Mouse (Mus musculus) heart, embryonic 12.5 days (tissue): Measurements from ENCODE around the gene Tmem213. TPM values are rescaled to one million over a fixed set of nuclear protein-coding genes. Genes with fewer than 3 reads are reported as not detected.

ENCODE experiments used
- ATAC-seq: fragments of 200-750 bp; cut with Nextera tagmentation; 2 replicates; pipeline ENCODE4 v1.8.0; 2017; ENCODE audit warnings: moderate TSS enrichment, moderate library complexity; ENCODE audit not compliant: insufficient number of reproducible peaks, low FRiP score
- H3K27ac ChIP-seq: fragments of 300-500 bp; sonication (generic); 2 replicates; pipeline ENCODE4 v1.5.1; 2016; ENCODE audit warnings: mild to moderate bottlenecking, moderate library complexity; ENCODE audit not compliant: poor library complexity, severe bottlenecking
- H3K27me3 ChIP-seq: fragments of 300-500 bp; sonication (generic); replicated peaks from 2 replicates; pipeline ENCODE4 v1.6.1; 2016; ENCODE audit warnings: mild to moderate bottlenecking, moderate library complexity
- H3K36me3 ChIP-seq: fragments of 300-500 bp; sonication (generic); 2 replicates; pipeline ENCODE4 v1.6.1; 2016; ENCODE audit warnings: mild to moderate bottlenecking, moderate library complexity
- H3K4me1 ChIP-seq: fragments of 300-500 bp; sonication (generic); replicated peaks from 2 replicates; pipeline ENCODE4 v1.6.1; 2016; ENCODE audit warnings: mild to moderate bottlenecking
- H3K4me2 ChIP-seq: fragments of 300-500 bp; sonication (generic); 2 replicates; pipeline ENCODE4 v1.6.1; 2016; ENCODE audit warnings: mild to moderate bottlenecking, moderate library complexity
- H3K4me3 ChIP-seq: fragments of 300-500 bp; sonication (generic); 2 replicates; pipeline ENCODE4 v1.5.1; 2016; ENCODE audit warnings: mild to moderate bottlenecking
- H3K9ac ChIP-seq: fragments of 300-500 bp; sonication (generic); 2 replicates; pipeline ENCODE4 v1.6.1; 2016; ENCODE audit warnings: mild to moderate bottlenecking, moderate library complexity
- H3K9me3 ChIP-seq: fragments of 300-500 bp; sonication (generic); replicated peaks from 2 replicates; pipeline ENCODE4 v1.6.1; 2016; ENCODE audit warnings: mild to moderate bottlenecking, moderate library complexity
- WGBS: fragments of 180-500 bp; shearing (Covaris S2); methylation state at CpG from one replicate; pipeline ENCODE4 v1.1.7; 2016; 5-methylcytosine and 5-hydroxymethylcytosine counted together
- polyA plus RNA-seq: library from polyadenylated mRNA; unstranded; fragments of >200 nt; fragmentation: Nextera tagmentation; extraction: Ambion mirVana; gene quantifications from 2 replicates; pipeline ENCODE4 v1.2.1, GENCODE M21; 2016

Tmem213 gene
- polyA plus RNA-seq, 1 experiment from 2014 or later = not detected

DNA sequence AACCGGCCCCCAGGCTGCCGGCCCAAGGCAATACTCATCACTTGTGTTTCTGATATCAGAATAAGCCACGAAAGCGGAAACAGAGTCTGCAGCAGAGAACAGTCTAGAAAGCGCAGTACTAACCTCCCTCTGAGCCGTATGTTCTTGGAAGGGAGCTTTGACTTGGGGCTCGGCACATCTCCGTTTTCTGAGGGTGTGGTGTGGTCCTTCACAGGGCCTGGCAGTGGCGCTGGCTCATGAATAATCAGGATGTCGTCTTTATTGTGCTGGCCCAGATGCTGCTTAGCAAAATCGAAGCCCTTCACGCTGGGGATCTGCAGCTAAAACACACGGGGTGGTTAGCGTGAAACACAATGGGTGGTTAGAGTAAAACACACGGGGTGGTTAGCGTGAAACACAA lies 48.9 kb downstream of the Tmem213 start:
- 86% methylated on average over 16 of the region's 16 CpGs for WGBS
- H3K9ac ChIP-seq = no peak overlapping the region
- ATAC-seq = no peak
- no peaks in the 10 kb centered on the region for H3K36me3 ChIP-seq
- H3K27me3 ChIP-seq = no peaks in the 10 kb centered on the region
- H3K4me3 ChIP-seq = no peak overlapping the region
- no peaks in the 10 kb centered on the region for H3K9me3 ChIP-seq
- no peak overlapping the region for H3K4me2 ChIP-seq
- no peaks in the 10 kb centered on the region for H3K4me1 ChIP-seq
- no peak overlapping the region for H3K27ac ChIP-seq

DNA sequence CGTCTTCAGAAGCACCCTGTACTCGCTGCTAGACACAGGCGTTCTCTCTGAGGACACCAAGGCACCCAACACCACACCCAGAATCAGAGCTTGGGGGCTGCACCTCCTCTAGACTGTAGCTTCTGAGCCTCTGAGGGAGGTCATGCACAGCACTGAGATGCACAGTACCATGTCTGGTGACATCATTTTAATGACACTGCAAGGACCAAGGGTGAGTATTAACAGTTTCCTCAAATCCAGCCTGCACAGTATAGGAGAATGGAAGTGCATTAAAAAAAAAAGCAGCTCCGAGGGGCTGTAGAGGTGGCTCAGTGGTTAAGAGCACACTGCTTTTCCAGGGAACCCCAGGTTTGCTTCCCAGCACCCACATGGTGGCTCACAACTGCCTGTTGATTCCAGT lies 50.5 kb downstream of the Tmem213 start:
- ATAC-seq = no peak
- Histone ChIP-seq H3K4me2 (no peak overlapping the region), H3K27me3 (no peaks in the 10 kb centered on the region), H3K4me1 (no peaks in the 10 kb centered on the region), H3K27ac (no peak overlapping the region), H3K4me3 (no peak overlapping the region), H3K9me3 (no peaks in the 10 kb centered on the region), H3K9ac (no peak overlapping the region), H3K36me3 (0 out of 2 replicates have a peak, but pooled peaks cover 4% of the 10 kb centered on the region)
- WGBS = 82% methylated on average over 4 of the region's 4 CpGs

DNA sequence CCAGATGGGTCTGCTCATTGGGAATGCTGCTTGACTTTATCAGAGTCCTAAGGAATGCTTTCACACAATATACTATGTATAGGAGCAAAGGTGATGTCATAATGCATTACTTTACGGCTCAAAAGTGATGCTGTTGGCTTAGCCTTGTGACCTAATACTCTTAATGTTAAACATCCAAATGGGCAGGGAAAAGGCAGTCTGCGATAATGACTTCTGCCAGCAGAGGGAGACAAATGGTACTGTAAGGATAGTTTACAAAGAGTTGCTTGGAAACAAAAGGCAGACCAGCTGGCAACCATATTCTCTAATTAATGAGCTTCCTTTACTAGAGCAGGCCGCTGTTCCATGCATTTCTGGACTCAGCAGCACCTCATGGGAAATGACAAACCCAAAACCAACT lies 51.0 kb downstream of the Tmem213 start:
- ATAC-seq = no peak

DNA sequence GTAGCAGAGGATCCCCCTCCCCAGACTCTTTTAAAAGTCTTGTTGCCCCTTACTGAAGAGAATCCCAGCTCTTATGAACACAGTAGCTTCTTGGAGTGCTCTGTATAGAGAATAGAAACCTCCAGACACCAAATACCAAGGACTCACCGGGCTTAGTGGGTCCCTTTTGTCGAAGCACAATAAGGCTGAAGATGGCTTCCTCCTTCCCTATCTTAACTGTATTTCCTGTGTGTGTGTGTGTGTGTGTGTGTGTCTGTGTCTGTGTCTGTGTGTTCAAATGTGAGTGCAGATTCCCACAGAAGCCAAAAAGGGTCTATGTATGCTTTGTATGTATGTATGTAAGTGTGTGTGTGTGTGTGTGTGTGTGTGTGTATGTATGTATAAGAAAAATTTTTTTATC lies 51.5 kb downstream of the Tmem213 start:
- ATAC-seq = no peak

More for the DNA sequence above, 51.0 kb downstream of the Tmem213 start:
- Histone ChIP-seq H3K27me3 (no peaks in the 10 kb centered on the region), H3K9me3 (no peaks in the 10 kb centered on the region), H3K9ac (no peak overlapping the region), H3K27ac (no peak overlapping the region), H3K4me3 (no peak overlapping the region), H3K4me1 (no peaks in the 10 kb centered on the region), H3K36me3 (0 out of 2 replicates have a peak, but pooled peaks cover 6% of the 10 kb centered on the region), H3K4me2 (no peak overlapping the region)
- WGBS = 22% methylated on average over 3 of the region's 3 CpGs

DNA sequence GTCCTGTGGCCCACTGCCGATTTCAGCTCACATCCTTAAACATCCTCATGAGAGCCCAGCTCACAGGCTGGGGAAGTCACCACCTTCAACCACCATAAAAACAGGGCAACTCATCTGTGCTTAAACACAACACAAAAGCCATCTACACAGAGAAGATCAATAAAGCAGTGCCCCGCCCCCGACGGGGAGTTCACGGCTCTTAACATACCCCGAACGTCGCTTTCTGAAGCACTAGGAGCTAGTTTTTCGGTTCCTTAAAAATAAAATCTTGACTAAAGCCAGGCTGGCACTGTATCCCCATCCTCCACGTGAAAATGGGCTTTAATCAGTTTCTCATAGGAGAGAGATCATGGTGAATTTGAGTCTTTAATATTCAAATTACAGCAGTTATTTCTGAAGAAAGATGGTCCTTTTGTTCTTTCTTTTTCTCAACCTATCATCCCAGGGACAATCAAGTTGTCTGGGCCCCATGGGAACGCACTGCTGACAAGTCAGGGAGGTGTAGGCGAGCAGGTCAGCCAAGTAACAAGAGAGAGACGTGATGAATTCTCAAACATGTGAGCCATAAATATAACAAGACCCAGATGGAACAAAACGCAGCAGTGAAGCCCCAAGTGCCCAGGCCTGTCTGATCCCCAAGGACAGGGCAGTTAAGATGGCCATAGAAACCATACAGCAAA lies 53.9 kb downstream of the Tmem213 start:
- no peak for ATAC-seq
- H3K27ac ChIP-seq = no peak overlapping the region
- H3K4me3 ChIP-seq = no peak overlapping the region
- peaks cover 12% of the 10 kb centered on the region for H3K36me3 ChIP-seq
- H3K9me3 ChIP-seq = no peaks in the 10 kb centered on the region
- no peak overlapping the region for H3K4me2 ChIP-seq
- 77% methylated on average over 14 of the region's 14 CpGs for WGBS
- no peak overlapping the region for H3K9ac ChIP-seq
- no peaks in the 10 kb centered on the region for H3K27me3 ChIP-seq
- no peaks in the 10 kb centered on the region for H3K4me1 ChIP-seq

More for the DNA sequence above, 51.5 kb downstream of the Tmem213 start:
- no peaks in the 10 kb centered on the region for H3K9me3 ChIP-seq
- H3K4me1 ChIP-seq = no peaks in the 10 kb centered on the region
- no peaks in the 10 kb centered on the region for H3K27me3 ChIP-seq
- 0 out of 2 replicates have a peak, but pooled peaks cover 6% of the 10 kb centered on the region for H3K36me3 ChIP-seq
- WGBS = 56% methylated on average over 2 of the region's 2 CpGs
- no peak overlapping the region for H3K4me2 ChIP-seq
- H3K9ac ChIP-seq = no peak overlapping the region
- no peak overlapping the region for H3K4me3 ChIP-seq
- no peak overlapping the region for H3K27ac ChIP-seq

DNA sequence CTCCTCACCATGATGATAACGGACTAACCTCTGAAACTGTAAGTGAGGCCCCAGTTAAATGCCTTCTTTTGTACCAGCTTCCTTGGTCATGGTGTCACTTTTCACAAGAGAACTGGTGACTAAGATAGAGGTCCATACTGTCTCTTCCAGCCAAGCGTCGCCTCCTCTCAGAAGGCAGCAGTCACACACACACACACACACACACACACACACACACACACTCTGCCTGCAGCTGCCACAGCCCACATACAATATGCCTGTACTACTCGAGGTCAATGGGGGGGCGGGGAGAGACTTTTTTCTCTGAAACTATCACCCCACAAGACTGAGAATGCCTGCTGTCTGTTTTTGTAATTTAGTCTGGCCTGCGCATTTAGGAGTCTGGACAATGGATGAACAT lies 55.6 kb downstream of the Tmem213 start:
- H3K9ac ChIP-seq = no peak overlapping the region
- WGBS = 88% methylated on average over 6 of the region's 6 CpGs
- no peaks in the 10 kb centered on the region for H3K9me3 ChIP-seq
- no peak for ATAC-seq
- H3K4me2 ChIP-seq = no peak overlapping the region
- peaks cover 14% of the 10 kb centered on the region for H3K36me3 ChIP-seq
- H3K4me1 ChIP-seq = no peaks in the 10 kb centered on the region
- no peak overlapping the region for H3K4me3 ChIP-seq
- H3K27me3 ChIP-seq = no peaks in the 10 kb centered on the region
- no peak overlapping the region for H3K27ac ChIP-seq

DNA sequence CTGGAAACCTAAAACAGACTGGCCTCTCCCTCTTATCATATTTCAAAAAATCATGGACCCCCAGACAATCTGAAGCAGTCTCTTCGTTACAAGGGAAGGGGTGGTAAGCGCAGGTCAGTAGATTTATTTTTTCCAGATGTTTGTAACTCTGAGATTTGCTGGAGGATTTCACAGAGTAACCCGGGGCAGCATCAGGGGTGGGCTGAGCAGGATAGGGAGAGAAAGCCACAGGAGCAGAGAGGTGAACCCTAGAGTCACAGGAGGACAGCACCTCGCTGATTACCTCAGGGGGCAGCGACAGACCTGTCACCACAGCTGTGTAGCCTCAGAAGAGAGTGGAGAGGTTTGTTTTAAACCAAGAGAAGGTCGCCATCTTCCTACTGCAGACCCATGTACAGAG lies 56.3 kb downstream of the Tmem213 start:
- H3K4me3 ChIP-seq = no peak overlapping the region
- WGBS = 72% methylated on average over 6 of the region's 6 CpGs
- no peak overlapping the region for H3K4me2 ChIP-seq
- no peak overlapping the region for H3K9ac ChIP-seq
- ATAC-seq = no peak
- H3K9me3 ChIP-seq = no peaks in the 10 kb centered on the region
- no peak overlapping the region for H3K27ac ChIP-seq
- no peaks in the 10 kb centered on the region for H3K27me3 ChIP-seq
- no peaks in the 10 kb centered on the region for H3K4me1 ChIP-seq
- peaks cover 19% of the 10 kb centered on the region for H3K36me3 ChIP-seq

Other genes starting within 250 kb of the Tmem213 start
- 17.4 and 19.4 TPM in 2 replicates for gene Trim24, start 238.4 kb upstream of the Tmem213 start, polyA plus RNA-seq
- 0.06 and 0.14 TPM in 2 replicates for gene Svopl, start 62.3 kb upstream of the Tmem213 start, polyA plus RNA-seq
- 0.06 and 0.15 TPM in 2 replicates for gene Atp6v0a4, start 15.3 kb downstream of the Tmem213 start, polyA plus RNA-seq
- 2.6 and 3.0 TPM in 2 replicates for gene D630045J12Rik, start 144.8 kb downstream of the Tmem213 start, polyA plus RNA-seq
- gene Zc3hav1l, start 190.0 kb downstream of the Tmem213 start, polyA plus RNA-seq = 15.6 and 16.5 TPM in 2 replicates
- gene Zc3hav1, start 245.3 kb downstream of the Tmem213 start, polyA plus RNA-seq = 9.3 and 10.1 TPM in 2 replicates